Mouse (Mus musculus) liver, embryonic 14.5 days (tissue): ENCODE measurements at regions not wholly inside any gene's neighbourhood (a gene's known extent, or its start where the extent isn't known, plus 50 kb on each side); places are given as distances from the start of the nearest gene placed in this dataset.

ENCODE experiments used
- ATAC-seq: fragments of 200-750 bp; cut with Nextera tagmentation; 2 replicates; pipeline ENCODE4 v1.8.0; 2017; ENCODE audit warnings: moderate number of reproducible peaks, mild to moderate bottlenecking, moderate library complexity; ENCODE audit not compliant: insufficient read depth
- DNase-seq, 3 experiments: peaks; one replicate each; pipeline ENCODE4 v3.0.0-alpha.2; 2012 to 2013; ENCODE audit warnings: low read depth in 3 of 3, low spot score in 3 of 3
- H3K27ac ChIP-seq: fragments of 300-500 bp; sonication (generic); 2 replicates; pipeline ENCODE4 v1.5.1; 2014; ENCODE audit warnings: moderate library complexity, mild to moderate bottlenecking, control low read depth, inconsistent platforms
- H3K27me3 ChIP-seq: fragments of 300-500 bp; sonication (generic); 2 replicates; pipeline ENCODE4 v1.6.1; 2014; ENCODE audit warnings: mild to moderate bottlenecking, low read length, moderate library complexity; ENCODE audit not compliant: control insufficient read depth, insufficient read depth
- H3K36me3 ChIP-seq: fragments of 300-500 bp; sonication (generic); replicated peaks from 2 replicates; pipeline ENCODE4 v1.6.1; 2014; ENCODE audit warnings: low read depth; ENCODE audit not compliant: control insufficient read depth, insufficient read depth
- H3K4me1 ChIP-seq, 2 experiments: fragments of 200-500 bp in 1 of 2; fragments of 300-500 bp in 1 of 2; sonication (generic) in 1 of 2; replicated peaks; 2 replicates each; pipeline ENCODE4 v1.6.1; 2012 to 2014; ENCODE audit warnings: antibody characterized with exemption in 1 of 2, inconsistent platforms in 1 of 2, low read length in 1 of 2; ENCODE audit not compliant: control insufficient read depth in 2 of 2, insufficient read depth in 2 of 2
- H3K4me2 ChIP-seq: fragments of 300-500 bp; sonication (generic); 2 replicates; pipeline ENCODE4 v1.6.1; 2014; ENCODE audit warnings: low read depth, mild to moderate bottlenecking, control low read depth, moderate library complexity
- H3K4me3 ChIP-seq, 2 experiments: fragments of 200-500 bp in 1 of 2; fragments of 300-500 bp in 1 of 2; sonication (generic) in 1 of 2; 2 replicates each; pipeline ENCODE4 v1.5.1; 2012 to 2014; ENCODE audit warnings: low read depth in 2 of 2, low read length in 2 of 2, mild to moderate bottlenecking in 2 of 2, control low read depth in 1 of 2, inconsistent platforms in 1 of 2, moderate library complexity in 1 of 2; ENCODE audit not compliant: insufficient read depth in 1 of 2
- H3K9ac ChIP-seq: fragments of 300-500 bp; sonication (generic); replicated peaks from 2 replicates; pipeline ENCODE4 v1.6.1; 2014; ENCODE audit warnings: mild to moderate bottlenecking, control low read depth, moderate library complexity
- H3K9me3 ChIP-seq: fragments of 300-500 bp; sonication (generic); 2 replicates; pipeline ENCODE4 v1.6.1; 2016; ENCODE audit warnings: low read length, mixed read lengths; ENCODE audit not compliant: control insufficient read depth
- CTCF ChIP-seq: IDR thresholded peaks from 2 replicates; pipeline ENCODE4 v1.5.1; 2016; ENCODE audit warnings: antibody characterized with exemption, low read depth, control low read depth
- EP300 ChIP-seq: IDR thresholded peaks from 2 replicates; pipeline ENCODE4 v1.6.1; 2016; ENCODE audit warnings: antibody characterized with exemption, low read depth
- WGBS: fragments of 180-500 bp; shearing (Covaris S2); extraction: QIAGEN DNeasy Blood & Tissue Kit; methylation state at CpG from one replicate; pipeline ENCODE4 v1.1.7; 2014; ENCODE audit not compliant: insufficient replicate concordance; 5-methylcytosine and 5-hydroxymethylcytosine counted together

DNA sequence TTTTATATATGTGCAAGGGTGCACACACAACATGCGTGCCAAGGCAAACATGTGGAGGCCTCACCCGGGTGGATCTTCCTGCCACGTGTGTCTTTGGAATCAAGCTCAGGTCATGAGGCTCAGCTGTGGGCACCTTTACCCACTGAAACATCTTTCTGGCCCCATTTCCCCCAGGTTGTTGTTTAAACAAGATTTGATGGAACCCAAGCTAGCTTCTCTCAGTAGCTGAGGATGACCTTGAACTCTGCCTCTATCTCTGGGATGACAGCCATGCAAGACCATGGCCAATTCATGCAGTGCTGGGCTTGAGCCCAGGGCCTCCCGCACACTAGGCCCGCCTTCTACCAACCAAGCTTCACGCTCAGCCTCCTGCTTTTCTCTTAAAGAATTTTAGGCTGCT is 480.9 kb downstream of the Ajap1 start:
- Histone ChIP-seq H3K36me3 (no peaks in the 10 kb centered on the region), H3K9ac (no peak overlapping the region), H3K4me1 (no peaks in the 10 kb centered on the region), H3K4me2 (no peak overlapping the region), H3K9me3 (no peaks in the 10 kb centered on the region), H3K27me3 (no peaks in the 10 kb centered on the region), H3K27ac (no peak overlapping the region), H3K4me3 (no peak overlapping the region)
- 56% methylated on average over 6 of the region's 6 CpGs for WGBS
- TF ChIP-seq CTCF (no peak), EP300 (no peak)
- DNase-seq: no peak
- no peak for ATAC-seq

DNA sequence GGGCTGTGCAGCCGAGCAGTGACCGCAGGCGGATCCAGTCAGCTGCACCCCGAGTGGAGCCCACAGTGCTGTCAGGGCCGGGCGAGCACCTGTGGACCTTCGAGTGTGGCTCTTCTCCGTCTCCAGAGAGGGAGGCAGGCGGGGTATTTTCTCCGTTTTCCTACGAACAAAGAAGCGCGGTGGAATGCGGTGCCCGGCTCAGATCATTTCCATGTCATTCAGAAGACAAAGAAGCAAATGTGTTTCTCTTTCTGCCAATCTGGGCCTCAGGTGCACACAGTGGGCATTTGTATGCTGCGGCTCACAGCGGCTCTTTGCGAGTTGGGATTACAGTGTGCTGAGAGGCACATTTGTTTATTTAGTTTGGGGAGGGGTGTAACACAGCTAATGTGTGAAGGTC is 483.1 kb downstream of the Ajap1 start:
- Histone ChIP-seq H3K27me3 (no peaks in the 10 kb centered on the region), H3K9ac (no peak overlapping the region), H3K4me3 (no peak overlapping the region), H3K4me1 (no peaks in the 10 kb centered on the region), H3K9me3 (no peaks in the 10 kb centered on the region), H3K4me2 (no peak overlapping the region), H3K36me3 (no peaks in the 10 kb centered on the region), H3K27ac (no peak overlapping the region)
- 64% methylated on average over 18 of the region's 18 CpGs for WGBS
- no peak for TF ChIP-seq CTCF
- DNase-seq (no peak), ATAC-seq (no peak)

DNA sequence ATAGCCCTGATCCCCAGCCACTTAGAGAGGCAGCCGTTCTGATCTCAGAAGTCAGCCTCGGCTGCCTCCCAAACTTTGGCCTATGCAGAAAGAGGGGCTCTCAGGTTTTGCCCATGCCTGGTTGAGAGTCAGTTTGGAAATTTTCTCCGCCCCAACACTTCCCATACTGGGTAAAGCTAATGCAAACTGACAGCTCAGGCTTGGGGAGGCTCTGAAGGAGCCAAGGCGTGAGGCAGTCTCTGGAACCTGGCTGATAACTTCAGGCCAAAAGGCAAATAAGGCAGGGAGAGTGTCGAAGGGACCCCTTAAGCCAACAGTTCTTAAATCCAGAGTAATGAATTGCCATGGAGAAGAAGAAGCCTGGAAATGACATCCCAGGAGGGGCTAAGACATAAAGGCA is 485.4 kb downstream of the Ajap1 start:
- TF ChIP-seq EP300 (no peak), CTCF (no peak)
- Histone ChIP-seq H3K4me1 (no peaks in the 10 kb centered on the region), H3K27ac (no peak overlapping the region), H3K36me3 (no peaks in the 10 kb centered on the region), H3K9ac (no peak overlapping the region), H3K9me3 (no peaks in the 10 kb centered on the region), H3K4me3 (no peak overlapping the region), H3K4me2 (no peak overlapping the region), H3K27me3 (no peaks in the 10 kb centered on the region)
- 57% methylated on average over 5 of the region's 5 CpGs for WGBS
- DNase-seq (no peak), ATAC-seq (no peak)

DNA sequence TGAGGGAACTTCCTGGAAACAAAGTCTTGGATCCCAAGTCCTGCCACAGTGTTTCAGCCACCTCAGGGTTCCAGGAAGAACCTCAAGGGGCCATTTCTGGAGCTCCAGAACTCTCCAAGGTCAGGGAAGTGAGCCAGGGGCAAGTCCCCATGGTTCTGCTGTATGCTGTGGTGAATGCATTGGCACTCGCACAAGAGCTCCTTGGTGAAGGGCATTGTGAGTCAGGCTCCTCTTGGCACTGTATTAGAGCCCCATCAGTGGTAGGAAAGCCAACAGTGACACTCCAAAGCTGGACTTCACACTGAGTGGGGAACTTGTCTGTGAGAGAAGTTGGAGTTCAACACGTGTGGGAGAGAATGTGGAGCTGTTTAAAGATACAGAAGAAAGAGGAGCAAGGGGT is 486.0 kb downstream of the Ajap1 start:
- Histone ChIP-seq H3K9ac (no peak overlapping the region), H3K27ac (no peak overlapping the region), H3K27me3 (no peaks in the 10 kb centered on the region), H3K4me1 (no peaks in the 10 kb centered on the region), H3K9me3 (no peaks in the 10 kb centered on the region), H3K36me3 (no peaks in the 10 kb centered on the region), H3K4me3 (no peak overlapping the region), H3K4me2 (no peak overlapping the region)
- DNase-seq (no peak), ATAC-seq (no peak)
- no peak for TF ChIP-seq EP300
- no peak for TF ChIP-seq CTCF
- WGBS: 50% methylated on average over 2 of the region's 2 CpGs

DNA sequence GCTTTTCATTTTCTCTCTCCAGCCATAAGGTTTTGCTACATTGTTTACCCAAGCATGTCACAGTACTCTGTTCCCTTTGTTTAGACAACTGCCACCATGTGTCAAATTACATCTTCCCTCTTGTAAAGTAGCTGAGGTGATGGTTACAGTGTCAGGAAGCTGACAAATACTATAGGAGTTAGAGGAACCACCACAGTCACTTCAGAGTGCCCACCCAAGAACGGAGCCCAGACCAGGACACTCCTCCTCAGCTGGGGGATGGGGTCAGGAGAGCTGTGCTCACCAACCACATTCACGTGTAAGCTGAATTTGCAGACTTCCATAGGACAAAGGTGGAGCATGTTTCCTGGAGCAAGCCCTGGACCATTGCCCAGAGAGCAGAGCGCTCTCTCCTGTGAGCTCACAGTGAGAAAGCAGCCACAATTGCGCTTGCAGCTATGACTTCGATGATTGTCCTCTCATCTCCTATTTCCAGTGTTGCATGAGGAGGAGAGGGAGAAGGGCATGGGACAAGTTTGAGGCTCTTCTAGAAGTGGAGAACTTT is 487.5 kb downstream of the Ajap1 start:
- H3K27me3 ChIP-seq: no peaks in the 10 kb centered on the region
- H3K4me1 ChIP-seq: no peaks in the 10 kb centered on the region
- 48% methylated on average over 5 of the region's 5 CpGs for WGBS
- ATAC-seq (no peak), DNase-seq (no peak)
- no peaks in the 10 kb centered on the region for H3K9me3 ChIP-seq
- no peaks in the 10 kb centered on the region for H3K36me3 ChIP-seq
- TF ChIP-seq CTCF: no peak
- TF ChIP-seq EP300: no peak
- no peak overlapping the region for H3K9ac ChIP-seq
- no peak overlapping the region for H3K4me2 ChIP-seq
- H3K27ac ChIP-seq: no peak overlapping the region
- H3K4me3 ChIP-seq: no peak overlapping the region
